ENCODE assay signal across 13 mouse cellular contexts in the genomic region with DNA sequence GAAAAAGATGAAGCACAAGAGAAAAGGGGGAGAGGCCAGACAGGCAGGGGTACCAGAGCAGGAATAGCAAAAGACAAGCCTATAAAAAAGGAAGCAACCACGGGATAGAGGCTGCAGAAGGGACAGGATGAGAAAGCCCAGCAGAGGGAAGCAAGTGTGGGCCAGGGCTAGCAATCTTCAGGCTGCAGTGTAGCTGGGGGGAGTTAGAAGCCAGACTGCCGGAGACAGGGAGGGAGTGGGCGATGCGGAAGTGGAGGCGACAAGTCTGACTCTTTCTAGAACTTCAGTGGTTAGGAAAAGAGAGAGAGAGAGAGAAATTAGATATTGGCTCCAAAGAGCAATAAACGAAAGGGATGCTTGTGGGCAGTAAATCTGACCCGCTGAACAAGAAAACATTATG.
DNase-seq lines count a peak whose midpoint lies in the region; ATAC-seq and TF ChIP-seq lines count a peak whose summit lies in the region.
"Had no signal": no experiment of that assay in that cellular context is flagged by ENCODE, and none has a peak within 500 bp of the region (broad histone marks: within the 10 kb centered on the region; RNA-seq: fewer than 3 reads in every experiment).

No protein-coding gene starts in this region.

- TF ChIP-seq POLR2A in thymus, adult 2 months (IDR thresholded peaks at IDR 0.05; ENCODE audit: control insufficient read depth, extremely low read depth, insufficient read depth, low read length, poor library complexity): no peak

- no peaks in the 10 kb centered on the region for H3K27me3 ChIP-seq in kidney, postnatal 0 days (ENCODE audit: insufficient read depth, low read length)
- no peaks in the 10 kb centered on the region for H3K27me3 ChIP-seq in thymus, adult 2 months (ENCODE audit: control insufficient read depth, insufficient read depth, low read length)
- H3K27me3 ChIP-seq in hindbrain, embryonic 14.5 days (ENCODE audit: control insufficient read depth, insufficient read depth, low read length): no peaks in the 10 kb centered on the region; the same call in 1 of the 2 replicates
- H3K27me3 ChIP-seq: heart, embryonic 15.5 days; intestine, embryonic 15.5 days; lung, embryonic 15.5 days had no signal

- H3K36me3 ChIP-seq in kidney, postnatal 0 days (ENCODE audit: insufficient read depth, low read length): no peaks in the 10 kb centered on the region
- no peaks in the 10 kb centered on the region for H3K36me3 ChIP-seq in thymus, adult 2 months (ENCODE audit: control insufficient read depth, insufficient read depth, low read length)
- no peaks in the 10 kb centered on the region for H3K36me3 ChIP-seq in hindbrain, embryonic 14.5 days (replicated peaks; ENCODE audit: control insufficient read depth, insufficient read depth)
- H3K36me3 ChIP-seq: heart, embryonic 15.5 days; intestine, embryonic 15.5 days; lung, embryonic 15.5 days had no signal

- no peaks in the 10 kb centered on the region for H3K4me1 ChIP-seq in kidney, postnatal 0 days (replicated peaks; ENCODE audit: insufficient read depth, low read length)
- H3K4me1 ChIP-seq in thymus, adult 2 months (replicated peaks; ENCODE audit: control insufficient read depth, insufficient read depth, low read length): peaks cover under 1% of the 10 kb centered on the region
- H3K4me1 ChIP-seq in hindbrain, embryonic 14.5 days (replicated peaks; ENCODE audit: control insufficient read depth, insufficient read depth, low read length): no peaks in the 10 kb centered on the region
- H3K4me1 ChIP-seq: heart, embryonic 15.5 days; intestine, embryonic 15.5 days had no signal

- WGBS in kidney, postnatal 0 days: 12% methylated on average over 7 of the region's 7 CpGs
- 52% methylated on average over 7 of the region's 7 CpGs for WGBS in thymus, adult 2 months
- 59% methylated on average over 7 of the region's 7 CpGs for WGBS in hindbrain, embryonic 14.5 days

- no peak overlapping the region for H3K4me3 ChIP-seq in kidney, postnatal 0 days (replicated peaks; ENCODE audit: low read depth, low read length)
- no peak overlapping the region for H3K4me3 ChIP-seq in thymus, adult 2 months (ENCODE audit: control insufficient read depth, insufficient read depth, low read length)
- H3K4me3 ChIP-seq in hindbrain, embryonic 14.5 days (replicated peaks; ENCODE audit: low read length): no peak overlapping the region
- H3K4me3 ChIP-seq: heart, embryonic 15.5 days; intestine, embryonic 15.5 days; lung, embryonic 15.5 days had no signal

- H3K4me2 ChIP-seq in kidney, postnatal 0 days (ENCODE audit: low read length): peak overlapping the region; percentile 17; the same call in 1 of the 2 replicates
- no peak overlapping the region for H3K4me2 ChIP-seq in hindbrain, embryonic 14.5 days (replicated peaks)
- H3K4me2 ChIP-seq: heart, embryonic 15.5 days; intestine, embryonic 15.5 days; lung, embryonic 15.5 days had no signal

- peak; percentile 75 for DNase-seq in kidney, postnatal 0 days (ENCODE audit: low spot score)
- no peak for DNase-seq in kidney, adult 18-20 months
- peak; percentile 18 for DNase-seq in thymus, adult 2 months
- DNase-seq in thymus, postnatal 14 days: no peak
- peak; percentile 41 to 56 for DNase-seq in kidney, postnatal 4 days
- peak; percentile 27 for DNase-seq in right cerebral cortex, postnatal 25 days
- no peak for DNase-seq in hindbrain, embryonic 14.5 days (ENCODE audit: low spot score)
- DNase-seq in T-cell, adult 2 months (ENCODE audit: low spot score): no peak
- DNase-seq: adrenal gland, postnatal 36 days; cerebellum, adult 2 months had no signal

- TF ChIP-seq CTCF in kidney, postnatal 0 days (IDR thresholded peaks at IDR 0.05; ENCODE audit: low read depth): peak; percentile 16; the same call in 1 of the 2 replicates
- no peak for TF ChIP-seq CTCF in thymus, adult 2 months (IDR thresholded peaks at IDR 0.05; ENCODE audit: borderline replicate concordance, control insufficient read depth, extremely low read depth, insufficient read depth, low read length, poor library complexity)

- H3K9ac ChIP-seq in kidney, postnatal 0 days (ENCODE audit: low read depth, low read length): no peak overlapping the region
- H3K9ac ChIP-seq in hindbrain, embryonic 14.5 days: no peak overlapping the region
- H3K9ac ChIP-seq: heart, embryonic 15.5 days; intestine, embryonic 15.5 days; lung, embryonic 15.5 days had no signal

- no peaks in the 10 kb centered on the region for H3K9me3 ChIP-seq in kidney, postnatal 0 days (replicated peaks; ENCODE audit: low read length)
- 0 out of 2 replicates have a peak, but pooled peaks cover under 1% of the 10 kb centered on the region for H3K9me3 ChIP-seq in hindbrain, embryonic 14.5 days (ENCODE audit: control insufficient read depth, low read length)
- H3K9me3 ChIP-seq: heart, embryonic 15.5 days; intestine, embryonic 15.5 days; lung, embryonic 15.5 days had no signal

- ATAC-seq in kidney, postnatal 0 days (replicated peaks; ENCODE audit: low FRiP score, low read depth): no peak
- ATAC-seq in hindbrain, embryonic 14.5 days (ENCODE audit: low FRiP score): no peak
- ATAC-seq: intestine, embryonic 15.5 days had no signal

- H3K27ac ChIP-seq in kidney, postnatal 0 days: no peak overlapping the region
- H3K27ac ChIP-seq in thymus, adult 2 months (ENCODE audit: control insufficient read depth, insufficient read depth, low read length): no peak overlapping the region
- no peak overlapping the region for H3K27ac ChIP-seq in hindbrain, embryonic 14.5 days
- H3K27ac ChIP-seq: heart, embryonic 15.5 days; intestine, embryonic 15.5 days; lung, embryonic 15.5 days had no signal

Comparison
In these comparisons a context has a peak if more than half of its experiments do, and no peak if none do; other contexts are left out.
1. DNase-seq: peak in kidney, postnatal 0 days (single experiment), thymus, adult 2 months (single experiment), kidney, postnatal 4 days (2 of 2) and right cerebral cortex, postnatal 25 days (single experiment); none in kidney, adult 18-20 months (single experiment), thymus, postnatal 14 days (single experiment), hindbrain, embryonic 14.5 days (single experiment) and T-cell, adult 2 months (single experiment).